Comparison of ENCODE assay signal across 25 mouse cellular contexts in the genomic region with DNA sequence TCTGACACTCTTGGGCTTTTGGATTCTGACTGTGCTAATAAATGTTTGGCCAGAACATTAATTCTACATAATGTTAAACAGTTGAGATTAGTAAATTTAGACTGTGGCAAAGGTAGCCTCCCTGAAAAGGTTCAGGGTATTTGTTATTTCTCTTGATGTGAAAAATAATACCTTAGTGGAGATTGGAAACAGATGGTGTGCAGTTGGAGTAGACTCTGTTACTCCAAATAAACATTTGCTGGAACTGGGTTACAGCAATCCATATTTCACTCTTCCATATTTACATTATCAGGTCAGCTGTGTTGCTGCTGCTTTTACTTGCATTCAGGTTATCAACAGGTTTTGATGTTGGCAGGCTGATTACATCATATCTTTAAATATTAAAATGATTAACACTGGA. TPM values are rescaled to one million over a fixed set of nuclear protein-coding genes. Genes with fewer than 3 reads are reported as not detected.
DNase-seq lines count a peak whose midpoint lies in the region; TF ChIP-seq lines count a peak whose summit lies in the region.
"Had no signal": no experiment of that assay in that cellular context is flagged by ENCODE, and none has a peak within 500 bp of the region (broad histone marks: within the 10 kb centered on the region; RNA-seq: fewer than 3 reads in every experiment).

No protein-coding gene starts in this region.

- DNase-seq in embryo, embryonic 11 days: peak; percentile 32
- DNase-seq in embryo, embryonic 9.5 days (ENCODE audit: extremely low spot score): no peak
- DNase-seq in gastrocnemius, adult 2 months: no peak
- no peak for DNase-seq in gastrocnemius, adult 18-20 months (ENCODE audit: low spot score)
- peak; percentile 65 for DNase-seq in brain, adult 2 months (ENCODE audit: low read depth, low spot score)
- no peak for DNase-seq in ovary, adult 18-20 months (ENCODE audit: low spot score)
- no peak for DNase-seq in limb, embryonic 10.5 days (ENCODE audit: low spot score)
- DNase-seq: adrenal gland, postnatal 10 days; B cell, adult 2 months; cerebellum, adult 8-10 months; cerebellum, postnatal 36 days; forebrain, postnatal 0 days; gastrocnemius, postnatal 14 days; heart, adult 2 months; heart, postnatal 14 days; kidney, adult 11 months; kidney, adult 9 months had no signal

- no peak overlapping the region for H3K4me3 ChIP-seq in gastrocnemius, adult 2 months
- no peak overlapping the region for H3K4me3 ChIP-seq in limb, embryonic 10.5 days
- H3K4me3 ChIP-seq: forebrain, embryonic 12.5 days; heart, adult 2 months; heart, embryonic 15.5 days; hindbrain, embryonic 13.5 days had no signal

- intact Hi-C loops in gastrocnemius, adult 2 months (cut with DNase I): loop anchor here (5.0 kb wide), 1 partner anchor 54 kb away; a partner anchor contains a TSS

- no peak for TF ChIP-seq CTCF in gastrocnemius, adult 2 months (IDR thresholded peaks at IDR 0.05)

- H3K4me1 ChIP-seq in limb, embryonic 10.5 days: peaks cover 11% of the 10 kb centered on the region
- H3K4me1 ChIP-seq: forebrain, embryonic 12.5 days; hindbrain, embryonic 13.5 days had no signal

- H3K27ac ChIP-seq in gastrocnemius, adult 2 months: peak overlapping the region; percentile 62
- no peak overlapping the region for H3K27ac ChIP-seq in limb, embryonic 10.5 days
- H3K27ac ChIP-seq: forebrain, embryonic 12.5 days; heart, adult 2 months; hindbrain, embryonic 13.5 days; hindbrain, postnatal 0 days had no signal

- no peaks in the 10 kb centered on the region for H3K36me3 ChIP-seq in limb, embryonic 10.5 days
- H3K36me3 ChIP-seq: forebrain, embryonic 12.5 days; heart, embryonic 15.5 days; hindbrain, embryonic 13.5 days had no signal

- no peaks in the 10 kb centered on the region for H3K27me3 ChIP-seq in limb, embryonic 10.5 days (ENCODE audit: low read depth, poor library complexity, severe bottlenecking)
- H3K27me3 ChIP-seq: forebrain, embryonic 12.5 days; heart, embryonic 15.5 days; hindbrain, embryonic 13.5 days had no signal

- no peaks in the 10 kb centered on the region for H3K9me3 ChIP-seq in limb, embryonic 10.5 days (replicated peaks)
- H3K9me3 ChIP-seq: forebrain, embryonic 12.5 days; G1E; heart, embryonic 15.5 days; hindbrain, embryonic 13.5 days had no signal

RNA-seq across cellular contexts. Expression of a gene that starts 55.1 kb away (rescaled TPM):
- total RNA-seq in gastrocnemius, adult 2 months (2021): not detected
- total RNA-seq in gastrocnemius, adult 18-20 months (2021): not detected
- polyA plus RNA-seq in limb, embryonic 10.5 days (2016; fragmentation: Nextera tagmentation; extraction: Ambion mirVana): 1.1 and 1.6 TPM in 2 replicates
- total RNA-seq: G1E; heart, adult 2 months; hematopoietic stem cell, adult 5-6 weeks had no signal
- polyA plus RNA-seq: CD4-positive, CD25-positive, alpha-beta regulatory T cell, adult 4 months; G1E had no signal

RNA-seq across cellular contexts. Expression of a gene that starts 55.5 kb away (rescaled TPM):
- 10 to 100 TPM; 13.4 to 17.9 TPM for total RNA-seq in gastrocnemius, adult 2 months (2021)
- total RNA-seq in gastrocnemius, adult 18-20 months (2021): 10 to 100 TPM; 14.8 to 19.4 TPM
- 54.0 and 59.2 TPM in 2 replicates for polyA plus RNA-seq in limb, embryonic 10.5 days (2016; fragmentation: Nextera tagmentation; extraction: Ambion mirVana)

RNA-seq across cellular contexts. Expression of a gene that starts 59.8 kb away (rescaled TPM):
- not detected for total RNA-seq in gastrocnemius, adult 2 months (2021)
- not detected for total RNA-seq in gastrocnemius, adult 18-20 months (2021)
- 0.16 and 0.28 TPM in 2 replicates for polyA plus RNA-seq in limb, embryonic 10.5 days (2016; fragmentation: Nextera tagmentation; extraction: Ambion mirVana)
- total RNA-seq: adrenal gland, postnatal 10 days; gastrocnemius, postnatal 14 days; heart, adult 2 months; heart, postnatal 14 days; hematopoietic stem cell, adult 5-6 weeks had no signal
- polyA plus RNA-seq: CD4-positive, CD25-positive, alpha-beta regulatory T cell, adult 4 months; G1E; heart, adult 2 months; heart, embryonic 11.5 days; hindbrain, postnatal 0 days had no signal

Comparison
In these comparisons a context has a peak if more than half of its experiments do, and no peak if none do; other contexts are left out.
1. DNase-seq: peak in embryo, embryonic 11 days (single experiment) and brain, adult 2 months (single experiment); none in embryo, embryonic 9.5 days (single experiment), gastrocnemius, adult 2 months (single experiment), gastrocnemius, adult 18-20 months (single experiment), ovary, adult 18-20 months (single experiment) and limb, embryonic 10.5 days (single experiment).